Mouse (Mus musculus): ENCODE data around the gene Krt87. TPM values are rescaled to one million over a fixed set of nuclear protein-coding genes. Genes with fewer than 3 reads are reported as not detected.

The Krt87 gene
- polyA plus RNA-seq, 1 experiment: not detected

DNA sequence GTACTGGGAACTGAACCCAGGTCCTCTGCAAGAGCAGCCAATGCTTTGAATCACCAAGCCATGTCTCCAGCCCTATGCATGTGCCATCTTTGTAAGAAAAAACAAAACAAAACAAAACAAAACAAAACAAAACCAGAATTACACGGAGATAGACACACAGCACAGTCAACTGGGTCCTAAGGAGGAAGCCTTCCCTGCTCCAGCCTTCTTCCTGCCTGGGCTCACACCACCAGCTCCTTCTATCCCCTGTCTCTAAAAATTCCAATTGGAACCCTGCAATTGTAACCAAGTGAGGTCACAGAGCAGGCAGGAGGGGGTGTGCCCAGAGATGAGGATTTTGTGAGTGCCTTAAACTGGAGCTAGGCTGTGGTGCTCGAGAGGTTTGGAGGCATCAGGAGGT, 8.8 kb upstream of the Krt87 start, which contains the start of gene Krt88:
Krt88 (plus strand) TSS at position 301 of the 400 bp plus-strand sequence.
- no peak for TF ChIP-seq CTCF (IDR thresholded peaks at IDR 0.05; ENCODE audit: control insufficient read depth, insufficient read depth, low read length)
- no peak for TF ChIP-seq POLR2A (IDR thresholded peaks at IDR 0.05; ENCODE audit: borderline replicate concordance, control insufficient read depth, low read depth, low read length)
- Histone ChIP-seq H3K4me3 (replicated peaks; ENCODE audit: control insufficient read depth, low read depth, low read length) (no peak within 1 kb of the TSS), H3K4me1 (ENCODE audit: control insufficient read depth, insufficient read depth, low read length) (no peaks in the 10 kb centered on the region), H3K27ac (ENCODE audit: control insufficient read depth, insufficient read depth, low read depth, low read length, poor library complexity) (no peak within 1 kb of the TSS)
- 62% methylated on average over 2 of the region's 2 CpGs for WGBS

DNA sequence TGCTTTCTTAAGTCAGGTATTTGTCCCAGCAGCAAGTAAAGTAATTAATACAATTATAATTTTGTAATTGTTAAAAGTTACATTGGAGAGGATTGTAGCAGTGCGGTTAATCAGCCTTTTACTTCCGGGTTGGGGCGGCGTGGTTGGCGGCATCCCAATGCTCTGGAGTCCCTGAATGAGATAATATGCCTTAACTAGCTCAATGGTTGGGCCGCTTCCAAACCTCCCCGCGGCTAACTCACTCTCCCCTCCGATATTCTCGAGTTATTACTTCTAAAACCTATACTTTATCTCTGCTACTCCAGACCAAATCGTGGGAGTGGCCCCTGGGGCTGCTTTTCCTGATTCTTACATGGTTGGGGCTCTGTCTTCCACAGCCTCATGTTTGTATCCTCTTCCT, 8.0 kb upstream of the Krt87 start:
- H3K27ac ChIP-seq (ENCODE audit: control insufficient read depth, insufficient read depth, low read depth, low read length, poor library complexity): no peak overlapping the region
- no peaks in the 10 kb centered on the region for H3K4me1 ChIP-seq (ENCODE audit: control insufficient read depth, insufficient read depth, low read length)
- H3K4me3 ChIP-seq (replicated peaks; ENCODE audit: control insufficient read depth, low read depth, low read length): no peak overlapping the region
- TF ChIP-seq CTCF (IDR thresholded peaks at IDR 0.05; ENCODE audit: control insufficient read depth, insufficient read depth, low read length) (no peak), POLR2A (IDR thresholded peaks at IDR 0.05; ENCODE audit: borderline replicate concordance, control insufficient read depth, low read depth, low read length) (no peak)
- 58% methylated on average over 11 of the region's 11 CpGs for WGBS

DNA sequence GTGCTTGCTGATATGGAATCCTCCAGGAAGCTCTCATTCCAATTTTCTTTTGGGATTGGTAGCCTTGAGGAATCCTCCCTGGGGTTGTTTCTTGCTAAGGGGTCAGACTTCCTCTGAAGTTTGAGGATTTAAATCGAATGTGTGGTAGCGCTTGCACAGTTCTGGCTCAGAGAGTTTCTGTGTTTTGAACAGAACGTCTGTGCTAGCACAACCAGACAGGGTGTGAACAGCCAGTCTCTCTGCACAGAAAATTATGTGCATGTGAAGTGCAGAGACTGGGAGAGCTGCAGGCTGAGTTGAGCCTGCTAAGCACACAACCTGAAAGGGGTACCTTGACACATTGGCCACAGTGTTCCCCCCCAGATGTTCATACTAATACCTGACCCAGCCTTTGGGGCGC, 2.2 kb upstream of the Krt87 start:
- TF ChIP-seq CTCF (IDR thresholded peaks at IDR 0.05; ENCODE audit: control insufficient read depth, insufficient read depth, low read length) (no peak), POLR2A (IDR thresholded peaks at IDR 0.05; ENCODE audit: borderline replicate concordance, control insufficient read depth, low read depth, low read length) (no peak)
- WGBS: 76% methylated on average over 4 of the region's 4 CpGs
- Histone ChIP-seq H3K27ac (ENCODE audit: control insufficient read depth, insufficient read depth, low read depth, low read length, poor library complexity) (no peak overlapping the region), H3K4me1 (ENCODE audit: control insufficient read depth, insufficient read depth, low read length) (no peaks in the 10 kb centered on the region), H3K4me3 (replicated peaks; ENCODE audit: control insufficient read depth, low read depth, low read length) (no peak overlapping the region)

- H3K4me1 ChIP-seq (ENCODE audit: control insufficient read depth, insufficient read depth, low read length): no peaks in the 10 kb centered on the region
- no peak overlapping the region for H3K4me3 ChIP-seq (replicated peaks; ENCODE audit: control insufficient read depth, low read depth, low read length)
- WGBS: 65% methylated on average over 7 of the region's 7 CpGs
- H3K27ac ChIP-seq (ENCODE audit: control insufficient read depth, insufficient read depth, low read depth, low read length, poor library complexity): no peak overlapping the region
- no peak for TF ChIP-seq POLR2A (IDR thresholded peaks at IDR 0.05; ENCODE audit: borderline replicate concordance, control insufficient read depth, low read depth, low read length)
- no peak for TF ChIP-seq CTCF (IDR thresholded peaks at IDR 0.05; ENCODE audit: control insufficient read depth, insufficient read depth, low read length)
Observed at GRCm38 (mm10) chr15:101436611-101437010, 2.0 kb downstream of the Krt87 start.

DNA sequence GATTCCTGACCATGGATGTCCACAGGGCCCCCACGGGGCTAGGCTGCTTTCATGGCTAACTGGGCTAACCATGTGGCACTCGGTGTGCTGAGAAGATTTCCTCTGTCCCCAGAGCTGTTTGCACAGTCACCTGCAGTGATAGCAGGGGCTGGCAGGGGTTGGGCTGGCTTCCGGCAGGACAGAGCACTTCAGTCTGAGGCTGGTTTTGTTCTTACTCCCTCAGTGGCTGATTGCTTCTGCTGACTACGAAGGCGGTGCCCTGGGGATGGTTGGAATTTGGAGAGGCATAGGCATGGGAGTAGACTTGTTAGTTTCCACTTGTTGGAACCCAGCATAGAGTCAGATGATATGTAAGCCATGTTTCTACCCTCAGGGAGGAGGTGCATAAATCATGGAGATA, 13.7 kb downstream of the Krt87 start:
- Histone ChIP-seq H3K4me1 (ENCODE audit: control insufficient read depth, insufficient read depth, low read length) (no peaks in the 10 kb centered on the region), H3K27ac (ENCODE audit: control insufficient read depth, insufficient read depth, low read depth, low read length, poor library complexity) (no peak overlapping the region), H3K4me3 (replicated peaks; ENCODE audit: control insufficient read depth, low read depth, low read length) (no peak overlapping the region)
- 25% methylated on average over 5 of the region's 5 CpGs for WGBS
- TF ChIP-seq POLR2A (IDR thresholded peaks at IDR 0.05; ENCODE audit: borderline replicate concordance, control insufficient read depth, low read depth, low read length): no peak
- no peak for TF ChIP-seq CTCF (IDR thresholded peaks at IDR 0.05; ENCODE audit: control insufficient read depth, insufficient read depth, low read length)

DNA sequence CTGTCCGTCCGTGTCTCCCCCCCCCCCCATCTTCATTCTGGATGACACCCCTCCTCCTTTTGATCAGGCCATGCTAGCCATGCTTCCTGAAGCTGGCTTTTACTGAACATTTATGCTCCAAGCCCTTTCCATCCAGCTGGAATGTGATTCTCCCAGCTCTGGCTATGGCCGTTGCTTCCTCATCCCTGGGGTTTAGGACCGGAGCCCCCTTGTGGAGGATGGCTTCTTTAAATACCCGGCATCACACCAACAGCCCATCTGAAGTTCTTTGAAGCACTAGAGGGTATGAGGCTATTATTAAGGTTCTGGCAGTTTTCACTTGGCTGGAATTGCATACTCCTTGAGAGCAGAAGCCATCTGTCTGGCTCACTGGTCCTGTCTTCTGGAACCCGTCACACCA, 17.7 kb downstream of the Krt87 start:
- no peak for TF ChIP-seq CTCF (IDR thresholded peaks at IDR 0.05; ENCODE audit: control insufficient read depth, insufficient read depth, low read length)
- TF ChIP-seq POLR2A (IDR thresholded peaks at IDR 0.05; ENCODE audit: borderline replicate concordance, control insufficient read depth, low read depth, low read length): no peak
- Histone ChIP-seq H3K27ac (ENCODE audit: control insufficient read depth, insufficient read depth, low read depth, low read length, poor library complexity) (no peak overlapping the region), H3K4me3 (replicated peaks; ENCODE audit: control insufficient read depth, low read depth, low read length) (no peak overlapping the region), H3K4me1 (ENCODE audit: control insufficient read depth, insufficient read depth, low read length) (no peaks in the 10 kb centered on the region)
- WGBS: 71% methylated on average over 6 of the region's 6 CpGs

DNA sequence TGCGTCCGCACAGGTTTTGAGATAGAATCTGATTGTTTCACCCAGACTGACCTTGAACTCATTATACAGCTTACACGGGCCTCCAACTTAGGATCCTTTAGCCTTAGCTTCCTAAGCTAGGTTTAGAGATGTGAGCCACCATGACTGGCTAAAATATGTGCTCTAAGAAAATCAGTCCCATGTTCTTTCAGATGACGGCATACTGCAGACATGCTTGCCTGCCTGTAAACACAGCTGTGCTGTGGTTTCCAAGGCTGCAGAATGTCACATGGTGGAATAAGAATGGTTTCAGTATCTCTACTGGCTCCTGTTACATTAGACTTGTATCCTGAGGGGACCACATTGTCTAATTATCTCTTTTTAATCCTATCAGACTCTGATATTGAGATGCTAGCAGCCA, 19.7 kb downstream of the Krt87 start:
- Histone ChIP-seq H3K27ac (ENCODE audit: control insufficient read depth, insufficient read depth, low read depth, low read length, poor library complexity) (no peak overlapping the region), H3K4me3 (replicated peaks; ENCODE audit: control insufficient read depth, low read depth, low read length) (no peak overlapping the region), H3K4me1 (ENCODE audit: control insufficient read depth, insufficient read depth, low read length) (no peaks in the 10 kb centered on the region)
- WGBS: 79% methylated on average over 4 of the region's 4 CpGs
- TF ChIP-seq CTCF (IDR thresholded peaks at IDR 0.05; ENCODE audit: control insufficient read depth, insufficient read depth, low read length) (no peak), POLR2A (IDR thresholded peaks at IDR 0.05; ENCODE audit: borderline replicate concordance, control insufficient read depth, low read depth, low read length) (no peak)

DNA sequence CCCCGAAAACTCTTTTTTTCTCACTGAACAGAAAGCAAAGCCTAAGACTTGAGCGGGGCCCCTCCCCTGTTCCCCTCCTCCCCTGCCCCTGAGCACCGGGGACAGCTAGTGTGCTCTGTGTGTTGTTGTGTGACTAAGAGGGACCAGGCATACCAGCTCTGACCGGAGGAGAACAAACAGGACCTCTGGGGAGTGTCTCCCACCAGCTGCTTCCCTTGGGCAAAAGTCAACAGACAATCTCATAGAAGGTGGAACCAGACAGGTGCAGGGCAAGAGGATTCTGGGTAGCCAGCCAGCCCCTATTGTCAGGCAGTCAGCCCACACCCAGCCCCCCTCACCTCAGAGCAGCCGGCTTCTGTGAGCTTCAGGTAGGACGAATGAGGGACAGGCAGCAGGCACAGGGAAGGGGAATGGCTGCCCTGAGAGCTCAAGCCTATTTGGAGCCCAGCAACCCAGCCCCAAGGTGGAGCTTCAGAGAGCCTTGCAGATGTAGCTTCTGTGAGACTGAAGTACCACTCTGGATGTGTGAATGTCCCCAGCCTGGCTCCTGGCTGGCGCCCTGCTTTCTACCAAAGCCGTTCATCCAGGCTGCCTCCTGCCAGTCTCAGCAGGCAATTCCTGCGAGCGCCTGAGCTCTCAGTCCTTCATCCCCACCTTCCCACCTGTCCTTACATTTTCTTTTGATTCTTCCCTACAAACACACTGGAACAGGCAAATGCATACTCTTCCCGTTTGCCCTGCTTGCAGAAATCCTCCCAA, 23.6 kb downstream of the Krt87 start:
- no peak for TF ChIP-seq CTCF (IDR thresholded peaks at IDR 0.05; ENCODE audit: control insufficient read depth, insufficient read depth, low read length)
- Histone ChIP-seq H3K4me3 (replicated peaks; ENCODE audit: control insufficient read depth, low read depth, low read length) (no peak overlapping the region), H3K4me1 (ENCODE audit: control insufficient read depth, insufficient read depth, low read length) (no peaks in the 10 kb centered on the region; the same call in 1 of the 2 replicates), H3K27ac (ENCODE audit: control insufficient read depth, insufficient read depth, low read depth, low read length, poor library complexity) (no peak overlapping the region)
- 65% methylated on average over 11 of the region's 11 CpGs for WGBS
